Mouse (Mus musculus): ENCODE measurements around the gene Arhgap31.

Gene Arhgap31

DNA sequence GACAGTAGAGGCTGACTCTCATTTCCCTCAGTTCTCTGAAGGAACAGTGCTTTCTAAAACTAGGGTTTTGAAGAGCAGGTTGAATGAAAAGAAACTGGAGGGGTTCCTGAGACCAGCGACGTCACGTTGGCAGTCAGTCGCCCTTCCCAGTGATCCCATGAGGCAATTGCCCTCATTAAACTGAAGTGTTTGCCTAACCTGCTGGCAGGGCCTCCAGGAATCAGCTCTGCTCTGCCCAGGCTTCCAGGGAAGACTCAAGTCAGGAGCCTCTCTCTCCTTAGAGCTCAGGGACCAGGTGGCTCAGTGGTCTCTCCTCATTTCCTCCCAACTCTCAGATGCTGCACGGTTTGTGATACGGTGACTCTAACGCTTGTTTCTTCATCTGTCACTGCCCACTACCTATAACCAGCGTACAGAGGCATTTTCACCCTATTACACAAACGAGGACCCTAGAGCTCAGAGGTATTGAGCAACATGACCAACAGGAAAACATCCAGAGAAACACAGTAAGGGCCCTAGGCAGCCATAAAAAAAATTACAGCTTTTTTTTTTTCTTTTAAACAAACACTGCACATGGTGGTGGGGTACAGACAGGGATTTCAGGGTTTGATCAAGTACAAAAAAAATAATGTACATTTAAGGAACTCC, 64.2 kb downstream of the Arhgap31 start:
- no peak for DNase-seq

DNA sequence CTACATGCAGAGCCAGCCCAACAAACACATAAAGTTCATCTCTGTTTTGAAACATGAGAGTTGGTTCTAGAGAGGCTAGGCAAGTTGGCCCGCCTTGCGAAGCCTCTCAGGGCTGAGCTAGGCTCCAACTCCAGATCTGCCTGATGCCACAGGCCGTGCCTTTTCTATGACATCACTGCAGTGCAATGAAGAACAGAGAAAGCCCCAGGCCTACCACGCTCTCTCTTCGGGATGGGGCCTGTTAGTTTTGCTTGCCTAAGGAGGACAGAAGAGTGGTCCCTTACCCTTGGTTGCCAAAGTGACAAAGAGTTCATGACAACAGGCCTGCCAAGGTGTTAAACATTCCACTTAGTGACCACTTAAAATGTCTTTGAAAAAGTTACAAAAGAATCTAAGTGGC, 64.9 kb downstream of the Arhgap31 start:
- DNase-seq: no peak

DNA sequence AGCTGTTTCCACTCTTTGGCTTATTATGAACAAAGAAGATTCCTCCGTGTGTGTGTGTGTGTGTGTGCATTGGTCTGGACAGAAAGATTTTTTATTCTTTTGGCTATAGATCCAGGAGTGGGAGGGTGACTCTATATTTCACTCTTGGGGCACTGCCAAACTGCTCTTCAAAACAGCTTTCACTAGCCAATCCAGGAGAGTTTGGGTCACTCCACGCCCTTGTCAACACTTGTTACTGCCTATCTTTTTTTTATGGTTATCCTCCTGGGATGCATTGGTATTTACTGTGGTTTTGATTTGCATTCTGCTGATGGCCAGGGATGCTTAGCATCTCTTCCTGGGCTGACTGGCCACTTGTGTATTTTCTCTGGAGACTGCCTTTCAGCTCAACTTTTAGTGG, 68.6 kb downstream of the Arhgap31 start:
- DNase-seq: no peak

DNA sequence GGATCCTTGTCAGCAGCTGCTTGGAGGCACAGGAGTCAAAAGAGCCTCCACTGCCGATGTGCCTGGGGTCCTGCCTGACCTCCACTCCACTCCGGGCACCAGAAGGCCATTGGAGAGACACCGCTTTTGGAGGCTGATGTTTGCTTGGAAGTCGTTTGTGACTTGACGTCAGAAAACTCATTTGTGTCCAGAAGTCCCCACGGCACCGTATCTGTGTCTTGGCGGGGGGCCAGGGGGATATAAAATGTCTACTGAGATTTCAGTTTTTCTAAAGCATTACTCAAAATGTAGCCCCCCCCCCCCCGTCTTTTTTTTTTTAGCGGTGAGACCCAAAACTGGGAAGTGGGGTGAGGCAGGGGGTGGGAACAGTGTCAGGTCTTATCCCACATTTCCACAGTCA, 76.0 kb downstream of the Arhgap31 start:
- DNase-seq: peak; percentile 9

DNA sequence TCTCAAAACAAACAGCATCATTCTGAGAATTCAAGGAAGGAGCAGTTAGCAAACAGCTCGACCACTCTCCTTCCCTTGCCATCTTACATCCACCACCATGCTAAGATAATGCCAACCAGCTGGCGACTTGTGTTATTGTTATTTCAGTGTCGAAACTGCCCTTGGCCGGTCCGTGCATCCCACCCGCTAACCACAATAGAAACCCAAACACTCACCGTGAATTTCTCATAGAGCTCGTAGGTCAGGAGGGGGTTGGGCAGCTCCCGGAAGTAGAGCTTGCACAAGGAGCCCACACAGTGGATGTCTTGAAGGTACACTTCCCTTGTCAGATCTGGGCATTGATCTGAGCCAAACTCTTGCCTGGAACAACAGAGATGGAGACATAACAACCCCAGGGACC, 76.4 kb downstream of the Arhgap31 start:
- DNase-seq: peak; percentile 54

DNA sequence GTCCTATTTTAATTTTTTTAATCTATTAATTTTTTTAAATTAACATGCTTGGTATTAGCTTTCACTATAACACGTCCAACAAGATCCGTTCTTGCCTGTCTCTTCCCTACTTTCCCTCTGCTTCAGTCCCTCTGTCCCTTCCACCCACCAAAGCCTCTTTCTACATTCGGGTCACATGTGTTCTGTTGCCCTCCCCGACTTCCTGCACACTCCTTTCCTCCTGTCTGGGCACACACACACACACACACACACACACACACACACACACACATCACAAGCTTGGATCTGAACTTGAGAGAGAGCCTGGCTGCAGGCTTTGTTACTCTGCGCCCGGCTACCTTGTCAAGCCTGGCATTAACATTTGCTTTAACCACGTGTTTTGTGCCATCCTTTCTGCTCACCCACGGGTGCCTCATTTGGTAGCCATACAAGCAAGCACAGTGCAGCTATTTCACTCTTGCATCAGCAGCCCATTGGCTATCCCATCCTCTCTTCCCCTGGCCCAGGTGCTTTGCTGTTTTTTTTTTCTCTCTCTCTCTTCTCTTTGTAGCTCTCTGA, 77.2 kb downstream of the Arhgap31 start:
- DNase-seq: peak; percentile 63

DNA sequence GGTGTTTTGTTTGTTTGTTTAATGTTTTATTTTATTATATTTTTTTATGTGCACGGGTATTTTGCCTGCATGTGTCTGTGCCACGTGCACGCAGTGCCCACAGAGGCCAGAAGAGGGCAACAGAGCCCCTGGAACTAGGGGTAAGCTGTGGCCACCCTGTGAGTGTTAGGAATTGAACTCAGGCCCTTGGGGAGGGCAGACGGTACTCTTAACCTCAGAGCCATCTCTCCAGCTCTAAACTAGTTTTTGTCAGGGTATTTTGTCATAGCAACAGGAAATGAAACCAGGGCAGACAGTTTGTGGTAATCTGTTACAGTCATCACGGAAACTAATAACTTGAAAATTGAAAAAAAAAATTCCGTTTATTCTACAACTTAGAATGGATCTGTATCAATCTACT, 80.9 kb downstream of the Arhgap31 start:
- peak; percentile 83 for DNase-seq

DNA sequence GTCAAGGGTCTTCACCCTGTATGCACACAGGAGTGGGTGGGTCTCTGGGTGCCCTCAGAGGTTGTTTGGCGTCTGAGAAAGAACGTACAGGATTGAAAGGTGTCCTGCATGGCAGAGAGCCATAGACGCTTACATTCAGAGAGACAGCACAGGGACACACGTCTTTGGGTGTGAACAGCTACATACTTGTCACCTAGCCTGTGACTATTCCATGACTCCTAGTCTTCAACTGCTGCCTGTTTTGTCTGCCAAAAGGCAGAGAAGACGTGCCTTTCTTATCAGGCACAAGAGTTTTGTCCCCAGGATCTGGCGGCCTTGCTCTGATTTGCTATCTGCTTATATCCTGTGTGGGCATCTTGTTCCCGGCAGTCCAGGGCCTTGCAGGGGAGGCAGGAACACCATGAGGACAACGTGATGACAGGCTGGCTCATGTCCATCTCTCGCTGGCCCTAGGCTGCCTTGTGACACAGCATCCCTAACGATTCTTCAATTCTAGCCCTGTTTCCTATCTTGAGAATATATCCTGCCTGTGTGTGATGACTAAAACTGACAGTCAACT, 87.2 kb downstream of the Arhgap31 start:
- no peak for DNase-seq

DNA sequence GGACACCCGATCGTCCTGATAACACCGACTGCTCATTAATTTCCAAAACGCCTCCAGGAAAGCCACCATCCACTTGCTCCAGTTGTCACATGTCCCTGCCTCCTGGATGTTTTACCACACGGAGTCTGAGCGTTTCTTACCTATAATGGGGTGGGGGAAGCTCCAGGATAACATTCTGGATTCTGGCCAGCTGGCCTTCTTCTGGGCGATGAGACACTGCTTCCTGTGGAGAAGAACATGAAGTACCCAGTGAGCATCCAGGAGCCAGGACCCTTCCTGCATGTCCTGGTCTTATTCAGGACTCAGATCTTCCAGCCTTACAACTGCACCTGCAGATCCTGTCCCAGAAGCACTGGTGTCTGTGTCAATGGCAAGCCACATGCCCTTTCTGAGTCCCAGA, 87.7 kb downstream of the Arhgap31 start:
- no peak for DNase-seq

DNA sequence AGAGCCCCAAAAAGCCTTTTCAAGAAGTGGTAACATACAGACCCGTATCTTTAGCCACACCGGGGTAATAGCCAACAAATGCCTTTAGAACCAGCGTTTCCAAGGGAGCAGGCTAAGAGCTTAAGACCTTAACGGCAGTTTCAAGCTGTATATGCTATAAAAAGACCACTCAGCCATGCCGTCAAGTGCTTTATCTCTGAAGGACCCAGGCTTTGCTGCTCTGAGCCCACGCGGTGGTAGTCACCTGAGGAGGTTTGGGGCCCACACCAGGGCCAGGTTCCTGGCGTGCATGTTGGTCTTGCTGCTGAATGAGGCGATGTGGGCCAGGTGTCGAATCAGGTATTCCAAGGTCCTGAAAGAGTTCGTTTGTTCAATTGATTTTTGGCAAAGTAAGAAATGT, 88.8 kb downstream of the Arhgap31 start:
- DNase-seq: no peak

DNA sequence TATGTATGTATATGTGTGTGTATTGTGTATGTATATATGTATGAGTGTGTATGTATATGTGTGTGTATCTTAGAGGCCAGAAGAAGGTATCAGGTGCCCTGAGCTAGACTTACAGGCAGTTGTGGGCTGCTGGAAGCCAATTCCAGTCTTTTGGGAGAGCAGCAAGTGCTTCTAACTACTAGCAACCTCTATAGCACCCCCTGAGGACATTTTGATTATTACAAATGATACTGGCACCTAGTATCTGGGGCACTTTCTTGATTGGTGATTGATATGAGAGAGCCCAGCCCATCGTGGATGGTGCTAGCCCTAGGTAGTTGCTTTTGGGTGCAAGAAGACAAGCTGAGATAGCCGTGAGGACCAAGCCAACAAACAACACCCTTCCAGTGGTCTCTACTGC, 90.8 kb downstream of the Arhgap31 start:
- DNase-seq: peak; percentile 6

DNA sequence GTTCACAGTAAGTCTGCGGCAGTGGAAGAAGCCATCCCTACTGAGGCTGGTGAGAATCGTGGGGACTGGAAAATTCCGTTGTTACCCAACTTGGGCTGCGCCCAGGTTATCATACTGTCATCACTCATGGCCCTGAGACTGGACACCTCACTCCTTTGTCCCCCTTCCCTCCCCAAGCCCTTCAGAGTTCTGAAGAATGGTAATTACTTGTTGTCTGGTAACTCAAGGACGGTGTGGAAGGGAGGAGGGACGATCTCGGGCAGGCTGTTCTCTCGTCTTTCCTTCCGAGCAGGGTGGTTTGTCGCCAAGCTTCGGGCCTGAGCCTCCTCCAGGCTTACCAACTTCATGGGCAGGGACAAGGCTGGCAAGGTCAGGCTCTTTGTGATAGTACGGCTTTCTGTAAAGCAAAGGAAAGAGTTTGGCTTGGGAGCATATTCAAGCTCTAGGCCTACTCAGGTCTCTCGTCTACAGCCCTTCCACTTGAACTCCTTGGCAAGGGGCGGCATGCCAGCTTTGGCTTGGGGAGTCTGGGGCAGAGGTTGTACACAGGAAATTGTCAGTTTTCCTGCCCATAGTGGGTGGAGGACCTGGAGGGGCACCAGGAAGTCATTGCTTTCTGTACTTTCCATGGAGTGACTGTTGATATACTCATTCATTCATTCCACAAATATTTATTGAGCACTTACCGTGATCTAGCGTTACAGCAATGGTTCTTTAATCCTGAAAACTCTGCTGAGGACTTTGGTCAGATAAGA, 92.2 kb downstream of the Arhgap31 start:
- no peak for DNase-seq

DNA sequence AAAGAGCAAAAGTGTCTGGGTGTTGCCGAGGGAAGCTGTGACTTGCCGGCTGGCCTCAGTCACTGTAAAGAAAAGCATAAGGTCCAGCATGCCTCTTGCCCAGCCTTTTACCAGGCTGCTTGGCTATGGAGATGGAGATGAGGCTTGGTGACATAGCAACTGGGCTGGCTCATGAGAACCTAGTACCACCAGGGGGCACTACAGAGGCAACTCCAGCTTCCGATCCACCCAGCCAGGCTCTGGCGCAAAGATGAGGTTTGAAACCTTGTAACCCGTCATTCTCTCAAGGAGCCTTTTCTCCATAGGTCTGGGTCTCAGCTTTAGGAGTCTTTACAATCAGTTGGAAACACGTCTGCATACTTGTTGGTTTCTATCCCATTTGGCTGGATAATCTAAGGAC, 94.0 kb downstream of the Arhgap31 start:
- peak; percentile 72 for DNase-seq

DNA sequence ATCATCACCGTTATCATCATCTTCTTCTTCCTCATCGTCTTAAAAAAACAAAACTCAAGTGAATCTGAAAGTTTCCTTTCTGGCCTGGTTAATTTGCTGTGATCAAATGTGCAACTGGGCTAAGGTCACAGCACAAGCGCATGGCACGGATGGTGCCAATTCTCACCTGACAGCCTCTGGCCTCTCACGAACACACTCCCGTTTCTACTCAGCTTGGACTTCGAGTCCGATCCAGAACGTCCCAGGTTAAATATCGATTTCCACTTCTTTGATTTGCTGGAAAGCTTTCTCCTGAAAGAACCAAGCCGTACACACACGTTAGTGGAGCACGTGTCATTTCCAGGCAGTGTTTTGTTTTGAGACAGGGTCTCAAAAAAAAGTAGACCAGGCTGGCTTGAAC, 95.1 kb downstream of the Arhgap31 start:
- DNase-seq: no peak

DNA sequence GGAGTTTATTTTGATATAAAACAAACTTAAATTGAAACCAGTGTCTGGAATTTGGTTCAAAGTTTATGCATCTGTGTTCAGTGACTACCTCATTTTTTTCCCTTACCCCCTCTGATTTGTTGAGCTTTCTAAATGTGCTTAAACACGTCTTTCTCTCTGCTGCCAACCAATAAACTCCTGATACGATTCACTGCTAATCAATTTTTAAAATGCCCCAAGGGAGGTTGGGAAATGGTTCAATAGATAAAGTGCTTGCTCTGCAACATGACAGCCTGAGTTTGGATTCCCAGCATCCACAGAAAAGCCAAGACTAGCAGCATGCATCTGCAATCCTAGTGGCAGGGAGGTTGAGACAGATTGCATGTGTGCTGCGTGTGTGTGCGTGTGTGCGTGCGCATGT, 99.4 kb downstream of the Arhgap31 start:
- no peak for DNase-seq

DNA sequence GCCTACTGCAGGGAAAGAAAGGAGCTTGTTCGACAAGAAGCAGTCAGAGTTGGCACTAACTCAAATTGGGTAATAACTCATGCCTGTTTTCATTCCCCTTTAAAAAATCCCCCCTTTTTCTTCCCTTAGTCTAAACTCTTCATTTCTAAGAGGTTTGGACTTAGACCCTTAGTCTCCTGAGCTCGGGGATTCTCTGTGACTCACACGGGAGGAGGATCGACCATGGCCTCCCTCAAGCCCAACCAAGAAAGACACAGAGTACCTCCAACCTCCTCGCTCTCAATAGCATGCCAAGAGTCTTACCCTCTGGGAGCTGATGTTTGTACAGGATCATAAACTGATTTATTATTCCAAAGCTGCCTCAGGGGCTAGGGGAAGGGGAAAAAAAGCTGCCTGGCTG, 100.4 kb downstream of the Arhgap31 start:
- no peak for DNase-seq

DNA sequence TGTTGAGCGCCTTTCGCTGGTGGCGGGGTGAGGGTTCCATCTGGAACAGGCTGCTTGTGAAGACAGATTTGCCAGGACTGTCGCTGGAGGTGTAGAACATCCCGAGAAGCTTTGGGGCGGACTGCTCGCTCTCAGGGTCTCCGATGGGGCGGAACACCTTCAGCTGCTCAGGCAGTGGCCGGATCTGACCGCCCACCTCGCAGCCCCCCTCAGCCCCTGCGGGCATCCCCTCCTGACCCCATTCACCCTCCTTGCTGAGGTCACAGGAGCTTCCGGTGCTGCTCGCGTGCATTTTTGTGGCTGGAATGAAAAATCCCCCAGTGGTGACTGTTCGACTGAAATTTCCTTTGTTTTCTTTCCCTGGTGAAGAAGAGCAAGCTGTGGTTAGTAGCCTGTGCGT, 104.0 kb downstream of the Arhgap31 start:
- DNase-seq: no peak

DNA sequence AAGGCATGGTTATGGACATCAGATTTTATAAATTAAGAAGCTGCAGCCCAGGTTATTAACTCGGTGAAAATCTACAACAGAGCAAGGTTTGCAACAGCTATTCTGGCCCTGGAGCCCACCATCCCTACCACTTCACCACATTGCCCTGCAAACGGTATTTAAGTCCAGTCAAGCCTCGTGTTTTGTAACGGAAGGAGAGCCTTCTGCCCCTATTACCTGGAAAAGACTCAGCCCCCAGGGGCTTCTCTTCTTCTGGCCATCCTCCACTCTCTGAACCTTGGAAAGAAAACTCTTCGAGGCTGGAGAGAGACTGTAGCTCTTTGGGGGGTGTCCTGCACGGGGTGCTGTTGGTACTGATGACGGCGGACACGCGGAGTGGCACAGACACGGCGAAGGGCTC, 104.4 kb downstream of the Arhgap31 start:
- no peak for DNase-seq

DNA sequence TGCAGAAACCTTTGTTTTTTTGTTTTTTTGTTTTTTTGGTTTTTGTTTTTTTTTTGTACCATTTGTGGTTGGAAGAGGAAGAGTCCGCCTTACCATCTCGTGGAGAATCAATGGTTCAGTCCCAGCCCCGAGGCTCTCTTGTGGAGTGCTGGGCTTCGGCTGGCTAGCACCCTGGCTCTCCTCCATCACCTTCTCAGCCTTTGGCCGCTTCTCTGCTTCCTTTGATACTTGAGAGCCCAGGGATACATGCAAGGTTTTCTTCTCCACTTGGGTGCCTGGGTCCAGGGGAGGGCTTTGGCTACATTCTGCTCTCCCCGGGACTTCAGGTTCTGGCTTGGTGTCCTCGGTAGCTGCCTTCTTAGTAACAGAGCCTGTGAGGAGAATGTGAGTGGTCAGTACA, 106.6 kb downstream of the Arhgap31 start:
- DNase-seq: no peak

DNA sequence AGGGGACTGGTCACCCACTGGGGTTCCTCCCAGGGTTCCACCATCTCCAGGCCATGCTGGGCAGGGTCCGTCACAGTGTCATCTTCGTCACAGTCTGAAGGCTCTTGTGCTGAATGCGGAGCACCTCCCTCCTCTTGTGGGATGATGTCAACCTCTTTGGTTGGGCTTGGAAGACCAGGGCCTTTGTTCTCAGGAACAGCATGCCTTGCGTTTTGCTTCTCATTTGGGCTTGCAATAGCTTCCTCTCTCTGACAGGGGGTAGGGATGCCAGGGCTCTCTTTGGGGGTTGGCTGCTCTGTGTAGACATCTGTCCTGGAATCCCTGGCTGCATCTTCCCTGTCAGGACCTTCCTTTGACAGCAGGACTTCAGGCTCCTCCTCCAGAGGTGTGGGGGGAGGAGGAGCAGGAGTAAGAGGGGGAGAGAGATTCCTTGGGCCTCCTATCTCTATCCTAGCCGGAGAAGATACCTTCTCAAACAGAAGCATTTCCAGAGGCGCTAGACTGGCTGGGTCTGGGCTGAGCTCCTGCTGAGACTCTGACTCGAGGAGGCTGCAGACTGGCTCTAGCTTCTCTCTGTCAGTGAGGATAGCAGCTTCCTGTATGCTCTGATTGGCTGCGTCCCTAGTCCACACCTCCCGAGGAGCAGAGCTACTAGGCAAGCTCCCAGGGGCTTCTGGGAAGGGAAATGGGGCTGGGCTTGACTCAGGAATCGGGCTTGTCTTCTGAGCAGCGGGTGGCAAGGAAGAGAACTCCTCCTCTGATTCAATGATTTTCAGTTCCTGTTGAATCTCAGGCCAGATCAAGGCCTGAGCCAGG, 109.9 kb downstream of the Arhgap31 start:
- DNase-seq: peak; percentile 7

DNA sequence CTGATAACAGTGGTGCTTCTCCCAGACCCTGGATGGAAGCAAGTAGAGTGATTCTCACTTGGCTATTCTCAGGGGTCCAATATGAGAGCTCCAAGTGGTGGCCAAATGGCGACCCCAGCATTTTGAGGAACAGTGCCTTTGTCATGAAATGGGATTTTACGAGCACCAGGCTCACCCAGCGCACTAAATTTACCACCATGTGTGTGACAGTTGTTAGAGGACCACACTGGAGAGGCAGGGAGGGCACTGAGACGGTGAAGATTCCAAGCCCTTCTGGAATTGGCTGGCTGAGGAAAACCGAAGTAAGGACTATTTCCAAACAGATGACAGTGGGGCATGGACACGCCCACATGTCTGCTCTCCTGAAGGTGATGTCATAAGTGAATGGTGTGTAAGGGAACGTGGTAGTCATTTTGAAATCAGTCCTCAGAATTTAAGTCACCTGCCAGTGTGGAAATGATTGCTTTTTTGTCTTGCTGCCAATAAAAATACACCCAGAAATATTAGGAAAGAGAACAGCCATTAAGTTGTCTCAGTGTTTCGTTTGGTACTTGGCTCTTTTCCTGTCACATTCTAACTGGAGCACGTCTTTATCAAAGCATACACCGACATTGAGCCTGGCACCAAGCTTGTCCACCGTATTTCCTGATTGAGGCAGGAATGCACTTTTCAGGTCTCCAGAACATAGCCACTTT, 113.9 kb downstream of the Arhgap31 start:
- no peak for DNase-seq

DNA sequence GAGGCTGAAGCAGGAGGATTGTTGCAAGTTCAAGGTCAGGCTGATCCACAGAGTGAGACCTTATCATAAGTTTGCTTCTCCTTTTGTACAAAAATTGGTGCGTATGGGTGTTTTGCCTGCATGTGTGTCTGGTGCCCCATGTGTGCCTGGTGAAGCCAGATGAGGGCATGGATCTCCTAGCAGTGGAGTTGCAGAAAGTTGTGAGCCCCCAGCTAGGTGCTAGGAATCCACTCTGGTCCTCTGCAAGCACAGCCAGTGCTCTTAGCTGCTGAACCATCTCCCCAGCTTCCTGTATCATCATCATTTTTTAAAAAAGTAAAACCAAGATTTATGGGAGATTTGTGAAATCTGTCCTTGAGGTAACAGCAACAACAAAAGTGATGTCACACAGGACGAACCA, 116.4 kb downstream of the Arhgap31 start:
- no peak for DNase-seq

DNA sequence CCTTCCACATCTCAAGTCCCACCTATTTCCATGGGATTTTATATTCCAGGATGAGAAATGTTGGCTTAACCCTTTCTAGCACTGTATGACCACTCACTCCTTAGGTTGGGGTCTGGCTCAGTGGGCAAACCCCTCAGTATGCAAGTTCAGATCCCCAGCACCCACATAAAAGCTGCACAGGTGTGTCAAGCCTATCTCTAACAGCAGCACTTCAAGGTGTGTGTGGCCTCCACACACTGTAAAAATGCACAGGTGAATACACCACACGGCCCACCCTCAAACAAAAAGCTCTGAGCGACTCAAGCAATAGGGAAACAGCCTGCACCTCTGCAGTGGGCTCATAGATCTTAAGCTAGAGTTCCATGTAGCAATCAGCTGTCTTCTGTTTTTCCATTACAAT, 117.0 kb downstream of the Arhgap31 start:
- no peak for DNase-seq
